Mouse (Mus musculus) thymus, adult 18-20 months (tissue): ENCODE data around the gene Klhl41.
A peak's percentile ranks its signal among the peaks of the same experiment; 100 is the strongest.

Source experiments
- DNase-seq, 2 experiments: peaks; one replicate each; pipeline ENCODE4 v3.0.0; 2022; ENCODE audit warnings: mixed read lengths in 2 of 2

Gene Klhl41

GRCm38 (mm10) chr2:69683036-69683805 is 13.3 kb downstream of the Klhl41 start:
- no peak for DNase-seq

- DNase-seq: no peak
Observed at GRCm38 (mm10) chr2:69684488-69684887, 14.6 kb downstream of the Klhl41 start.

GRCm38 (mm10) chr2:69690214-69690613 is 20.3 kb downstream of the Klhl41 start:
- no peak for DNase-seq

- DNase-seq: no peak
Observed at GRCm38 (mm10) chr2:69690843-69691242, 20.9 kb downstream of the Klhl41 start.

DNA sequence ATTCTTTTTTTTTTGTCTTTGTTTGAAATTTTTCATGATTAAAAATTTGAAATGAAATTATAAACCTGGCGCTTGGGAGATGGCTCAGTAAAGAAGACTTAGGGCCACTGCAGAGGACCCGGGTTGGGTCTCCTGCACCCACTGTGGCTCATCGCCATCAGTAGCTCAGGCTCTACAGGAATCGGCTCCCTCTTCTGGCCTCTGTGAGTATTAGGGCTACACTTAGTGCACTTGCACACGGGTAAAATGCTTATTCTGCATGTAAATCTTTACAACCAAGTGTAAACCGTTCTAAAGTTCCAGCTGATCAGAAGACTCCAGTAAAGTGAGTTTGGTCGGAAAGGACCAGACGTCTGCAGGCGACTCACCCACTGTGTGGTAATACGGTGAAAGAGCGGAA is 23.6 kb downstream of the Klhl41 start:
- DNase-seq: no peak

- DNase-seq: no peak
Observed at GRCm38 (mm10) chr2:69700446-69700845, 30.5 kb downstream of the Klhl41 start.

DNA sequence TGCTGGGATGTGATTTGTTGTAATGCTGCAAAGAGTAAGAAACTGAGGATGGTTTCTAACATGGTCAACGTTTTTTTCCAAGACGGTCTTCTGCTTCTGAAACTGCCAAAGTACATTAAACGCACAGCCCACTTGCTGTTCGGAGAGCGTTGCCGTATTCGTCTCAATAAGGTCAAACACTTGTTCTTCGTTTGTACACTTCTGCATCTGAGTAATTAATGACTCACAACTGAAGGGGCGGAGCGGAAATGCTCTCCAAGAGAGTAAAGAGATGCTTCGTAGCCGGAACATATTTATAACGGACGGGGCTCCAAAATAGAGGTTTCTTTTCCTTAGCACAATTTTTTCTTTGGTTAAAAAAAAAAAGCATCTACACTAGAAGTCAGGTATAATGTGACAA is 42.3 kb downstream of the Klhl41 start:
- DNase-seq: no peak

- peak; percentile 66 to 79 for DNase-seq
Observed at GRCm38 (mm10) chr2:69712981-69713625, 43.2 kb downstream of the Klhl41 start, which contains the start of gene Fastkd1. Gene Fastkd1 (minus strand): TSS chr2:69713516.

- no peak for DNase-seq
Observed at GRCm38 (mm10) chr2:69713626-69714014, 43.7 kb downstream of the Klhl41 start.

DNA sequence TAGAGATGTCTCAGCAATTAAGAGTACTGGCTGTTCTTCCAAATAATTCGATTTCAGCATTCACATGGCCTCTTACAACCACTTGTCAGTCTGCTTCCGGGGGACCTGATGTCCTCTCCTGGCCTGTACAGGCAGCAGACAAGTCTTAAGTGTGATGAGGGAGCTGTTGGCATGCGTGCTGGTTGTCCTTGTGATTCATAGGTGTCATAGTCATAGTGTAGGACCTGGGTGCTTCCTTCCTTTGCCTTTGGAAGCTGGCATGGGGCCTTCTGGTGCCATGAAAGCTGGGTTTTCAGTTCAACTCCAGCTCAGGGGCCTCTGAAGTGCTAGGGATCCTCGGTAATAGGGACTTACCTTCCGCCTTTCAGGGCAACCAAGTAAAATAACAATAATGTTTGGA is 44.2 kb downstream of the Klhl41 start:
- DNase-seq: no peak

GRCm38 (mm10) chr2:69716483-69716882 is 46.6 kb downstream of the Klhl41 start:
- DNase-seq: no peak

- DNase-seq: no peak
Observed at GRCm38 (mm10) chr2:69719121-69719520, 49.2 kb downstream of the Klhl41 start.

DNA sequence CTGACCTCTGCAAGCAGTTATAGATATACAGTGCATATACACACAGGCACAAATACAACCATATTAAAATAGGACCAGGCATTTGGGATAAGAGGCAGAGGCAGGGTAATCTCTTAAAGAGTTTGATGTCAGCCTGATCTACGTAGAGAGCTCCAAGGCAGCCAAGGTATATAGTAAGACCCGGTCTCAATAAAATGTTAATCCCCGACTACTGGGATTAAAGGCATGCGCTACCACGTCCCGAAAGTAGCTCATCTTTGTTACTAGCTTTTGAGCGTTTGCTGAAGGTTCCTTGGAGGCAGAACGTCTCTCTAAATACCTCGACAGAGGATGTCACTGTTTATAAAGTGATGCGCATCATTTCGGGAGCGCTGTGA is 52.3 kb downstream of the Klhl41 start, which contains the start of gene Ppig:
TSS of gene Ppig (plus strand) at position 273 of the 377 bp plus-strand sequence.
- no peak for DNase-seq

DNA sequence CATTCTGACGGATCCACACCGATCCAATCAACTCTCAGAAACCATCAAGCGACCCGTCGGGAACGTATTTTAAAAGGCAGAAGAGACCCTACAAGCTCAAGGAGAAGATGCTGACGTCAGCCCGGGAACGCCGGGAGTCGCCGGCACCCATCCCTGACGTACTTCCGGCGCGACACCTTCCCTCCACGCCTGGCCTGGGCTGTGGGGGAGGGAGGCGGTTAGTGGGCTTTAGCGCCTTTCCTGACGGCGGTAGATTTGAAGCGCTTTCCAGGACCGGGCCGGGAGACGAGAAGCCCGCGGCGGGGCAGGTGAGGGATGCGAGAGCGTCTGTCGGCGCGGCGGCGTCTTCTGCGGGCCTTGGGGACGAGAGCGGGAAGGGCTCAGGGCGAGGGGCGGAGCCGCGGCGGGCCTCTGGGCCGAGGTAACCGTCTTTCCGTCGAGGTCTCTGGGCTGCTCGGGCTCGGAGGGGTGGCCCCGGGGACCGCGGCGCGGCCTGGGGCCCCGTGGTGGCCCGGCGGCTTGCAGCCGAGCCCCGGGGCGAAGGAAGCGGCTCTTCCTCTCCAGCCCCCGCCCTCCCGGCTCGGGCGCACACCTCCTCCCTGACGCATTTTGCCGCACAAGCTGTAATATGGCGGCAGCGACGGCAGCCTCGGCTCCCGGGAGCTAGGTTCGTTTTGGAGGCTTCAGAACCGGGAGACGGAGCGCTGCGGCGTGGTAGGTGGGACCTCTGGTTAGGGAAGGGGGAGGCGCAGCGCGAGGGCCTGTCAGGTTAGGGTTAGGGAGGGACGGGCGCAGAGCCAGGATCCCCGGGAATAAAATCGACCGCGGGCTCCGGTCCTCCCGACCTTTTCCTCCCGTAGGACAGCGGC is 53.0 kb downstream of the Klhl41 start:
- DNase-seq: peak; percentile 76 to 81

GRCm38 (mm10) chr2:69723519-69723825 is 53.6 kb downstream of the Klhl41 start:
- DNase-seq: no peak
